Mouse (Mus musculus): Measurements from ENCODE around the gene Nrn1. TPM values are rescaled to one million over a fixed set of nuclear protein-coding genes. Genes with fewer than 3 reads are reported as not detected.
A peak's percentile ranks its signal among the peaks of the same experiment; 100 is the strongest.

Gene Nrn1
- polyA plus RNA-seq, 1 experiment from 2014 or later: 97.4 TPM

GRCm38 (mm10) chr13:36726951-36727778 lies 7.8 kb downstream of the Nrn1 start:
- no peak for ATAC-seq
- TF ChIP-seq CTCF (IDR thresholded peaks at IDR 0.05; ENCODE audit: low read depth) (no peak), EP300 (IDR thresholded peaks at IDR 0.05; ENCODE audit: low read depth) (no peak)
- Histone ChIP-seq H3K4me1 (ENCODE audit: insufficient read depth) (peaks cover 14% of the 10 kb centered on the region), H3K9ac (replicated peaks) (no peak overlapping the region), H3K36me3 (replicated peaks; ENCODE audit: insufficient read depth, low read length) (no peaks in the 10 kb centered on the region; the same call in 1 of the 2 replicates), H3K27me3 (ENCODE audit: insufficient read depth, low read length) (peaks cover 77% of the 10 kb centered on the region), H3K4me2 (ENCODE audit: low read depth, low read length) (peak overlapping the region; percentile 56), H3K9me3 (ENCODE audit: low read length) (no peaks in the 10 kb centered on the region), H3K4me3 (ENCODE audit: low read depth, low read length) (peak overlapping the region; percentile 11; the same call in 1 of the 2 replicates), H3K27ac (ENCODE audit: low read depth) (no peak overlapping the region)
- DNase-seq: no peak
- 5% methylated on average over 34 of the region's 34 CpGs for WGBS (ENCODE audit: insufficient replicate concordance)

DNA sequence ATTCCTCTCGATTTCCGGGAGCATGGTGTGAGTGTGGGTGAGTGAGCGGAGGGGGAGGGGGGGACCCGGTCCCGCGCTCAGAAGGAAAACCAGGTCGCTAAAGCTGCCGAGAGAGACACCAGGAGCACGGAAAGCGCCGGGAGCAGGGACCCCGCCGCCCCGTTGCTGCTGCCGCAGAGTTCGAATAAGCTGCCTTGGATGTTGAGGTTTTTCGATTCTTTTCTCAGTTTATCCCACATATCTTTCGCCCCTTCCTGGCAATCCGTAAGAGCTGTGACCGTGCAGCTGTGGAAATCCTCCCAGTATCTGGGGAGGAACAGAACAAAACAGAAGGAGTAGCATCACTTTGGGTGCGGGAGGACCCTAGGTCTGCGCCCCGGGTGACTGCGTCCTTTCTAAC lies 8.4 kb downstream of the Nrn1 start:
- Histone ChIP-seq H3K27ac (ENCODE audit: low read depth) (no peak overlapping the region), H3K27me3 (ENCODE audit: insufficient read depth, low read length) (peaks cover 72% of the 10 kb centered on the region), H3K9me3 (ENCODE audit: low read length) (no peaks in the 10 kb centered on the region), H3K4me2 (ENCODE audit: low read depth, low read length) (no peak overlapping the region), H3K9ac (replicated peaks) (no peak overlapping the region), H3K36me3 (replicated peaks; ENCODE audit: insufficient read depth, low read length) (no peaks in the 10 kb centered on the region; the same call in 1 of the 2 replicates), H3K4me1 (ENCODE audit: insufficient read depth) (peaks cover 10% of the 10 kb centered on the region), H3K4me3 (ENCODE audit: low read depth, low read length) (0 out of 2 replicates have a peak overlapping the region, but pooled peaks have one; percentile 11)
- WGBS (ENCODE audit: insufficient replicate concordance): 7% methylated on average over 24 of the region's 24 CpGs
- ATAC-seq: no peak
- TF ChIP-seq EP300 (IDR thresholded peaks at IDR 0.05; ENCODE audit: low read depth) (no peak), CTCF (IDR thresholded peaks at IDR 0.05; ENCODE audit: low read depth) (no peak)
- DNase-seq: no peak

DNA sequence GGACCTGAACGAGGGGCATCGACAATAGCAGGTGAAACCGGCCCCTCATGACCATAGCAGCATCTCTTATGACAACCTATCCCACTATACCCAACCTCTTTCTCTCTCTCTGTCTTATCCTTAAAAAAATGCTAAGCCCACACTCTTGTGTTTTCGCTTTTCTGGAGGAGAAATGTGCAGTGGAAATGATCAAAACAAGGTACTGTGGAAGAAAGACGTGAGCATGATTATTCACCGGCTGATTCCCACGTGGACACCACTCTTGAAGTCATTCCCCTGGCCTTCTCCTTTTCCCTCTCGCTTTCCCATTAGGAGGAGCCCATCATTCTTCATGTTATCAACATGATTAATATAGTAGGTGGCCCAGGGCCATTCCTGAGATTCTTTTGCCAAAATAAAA lies 9.1 kb downstream of the Nrn1 start:
- Histone ChIP-seq H3K27me3 (ENCODE audit: insufficient read depth, low read length) (peaks cover 68% of the 10 kb centered on the region), H3K9me3 (ENCODE audit: low read length) (no peaks in the 10 kb centered on the region), H3K27ac (ENCODE audit: low read depth) (no peak overlapping the region), H3K4me3 (ENCODE audit: low read depth, low read length) (no peak overlapping the region), H3K36me3 (replicated peaks; ENCODE audit: insufficient read depth, low read length) (no peaks in the 10 kb centered on the region; the same call in 1 of the 2 replicates), H3K4me2 (ENCODE audit: low read depth, low read length) (no peak overlapping the region), H3K9ac (replicated peaks) (no peak overlapping the region), H3K4me1 (ENCODE audit: insufficient read depth) (peaks cover 10% of the 10 kb centered on the region)
- 14% methylated on average over 8 of the region's 8 CpGs for WGBS (ENCODE audit: insufficient replicate concordance)
- DNase-seq (no peak), ATAC-seq (no peak)
- no peak for TF ChIP-seq CTCF (IDR thresholded peaks at IDR 0.05; ENCODE audit: low read depth)
- no peak for TF ChIP-seq EP300 (IDR thresholded peaks at IDR 0.05; ENCODE audit: low read depth)

GRCm38 (mm10) chr13:36724533-36725470 lies 10.1 kb downstream of the Nrn1 start:
- peak overlapping the region; percentile 14 for H3K4me3 ChIP-seq (ENCODE audit: low read depth, low read length)
- H3K36me3 ChIP-seq (replicated peaks; ENCODE audit: insufficient read depth, low read length): no peaks in the 10 kb centered on the region; the same call in 1 of the 2 replicates
- H3K4me1 ChIP-seq (ENCODE audit: insufficient read depth): peaks cover 10% of the 10 kb centered on the region
- peak overlapping the region; percentile 47 for H3K4me2 ChIP-seq (ENCODE audit: low read depth, low read length)
- 0 out of 2 replicates have a peak overlapping the region, but pooled peaks have one; percentile 0 for H3K9ac ChIP-seq (replicated peaks)
- ATAC-seq (peak; percentile 33; the same call in 1 of the 2 replicates), DNase-seq (peak; percentile 42)
- peaks cover 61% of the 10 kb centered on the region for H3K27me3 ChIP-seq (ENCODE audit: insufficient read depth, low read length)
- no peak for TF ChIP-seq CTCF (IDR thresholded peaks at IDR 0.05; ENCODE audit: low read depth)
- TF ChIP-seq EP300 (IDR thresholded peaks at IDR 0.05; ENCODE audit: low read depth): no peak
- H3K9me3 ChIP-seq (ENCODE audit: low read length): no peaks in the 10 kb centered on the region
- 3% methylated on average over 40 of the region's 40 CpGs for WGBS (ENCODE audit: insufficient replicate concordance)
- H3K27ac ChIP-seq (ENCODE audit: low read depth): no peak overlapping the region

DNA sequence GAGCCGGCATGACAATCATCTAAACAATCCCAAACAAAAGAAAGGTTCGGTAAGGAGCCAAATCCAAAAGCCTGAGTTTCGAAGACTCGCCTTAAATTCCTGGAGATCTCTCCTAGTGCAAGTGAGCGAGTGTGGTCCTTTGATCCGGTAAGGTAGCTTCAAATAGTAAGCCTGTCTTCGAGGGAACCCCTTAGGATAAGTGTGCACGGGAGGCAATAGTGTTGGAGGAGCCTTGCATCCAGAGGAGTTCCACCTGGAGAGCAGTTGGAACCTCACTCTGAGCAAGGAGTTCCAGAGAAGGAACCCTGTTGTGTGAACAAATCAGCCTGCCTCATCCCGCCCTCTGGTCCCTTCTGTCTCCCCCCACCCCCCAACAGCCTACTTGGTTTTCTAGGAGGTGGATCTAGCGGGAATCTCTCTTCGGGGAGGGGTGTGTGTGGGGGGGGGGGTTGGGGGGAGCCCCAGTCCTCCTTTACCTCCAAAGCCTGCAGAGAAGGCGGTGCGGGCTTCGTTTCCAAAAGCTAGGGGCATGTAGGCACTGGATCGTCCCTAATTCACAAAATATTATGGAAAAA lies 11.1 kb downstream of the Nrn1 start:
- Histone ChIP-seq H3K4me2 (ENCODE audit: low read depth, low read length) (peak overlapping the region; percentile 47; the same call in 1 of the 2 replicates), H3K4me3 (ENCODE audit: low read depth, low read length) (no peak overlapping the region), H3K27ac (ENCODE audit: low read depth) (no peak overlapping the region), H3K27me3 (ENCODE audit: insufficient read depth, low read length) (peaks cover 53% of the 10 kb centered on the region), H3K9me3 (ENCODE audit: low read length) (no peaks in the 10 kb centered on the region), H3K9ac (replicated peaks) (no peak overlapping the region), H3K36me3 (replicated peaks; ENCODE audit: insufficient read depth, low read length) (no peaks in the 10 kb centered on the region; the same call in 1 of the 2 replicates), H3K4me1 (ENCODE audit: insufficient read depth) (peaks cover 7% of the 10 kb centered on the region)
- 9% methylated on average over 15 of the region's 15 CpGs for WGBS (ENCODE audit: insufficient replicate concordance)
- no peak for DNase-seq
- TF ChIP-seq EP300 (IDR thresholded peaks at IDR 0.05; ENCODE audit: low read depth): no peak
- no peak for TF ChIP-seq CTCF (IDR thresholded peaks at IDR 0.05; ENCODE audit: low read depth)
- no peak for ATAC-seq

Data from liver, postnatal 0 days (tissue).